28 mouse cellular contexts compared by ENCODE assay signal in the genomic region with DNA sequence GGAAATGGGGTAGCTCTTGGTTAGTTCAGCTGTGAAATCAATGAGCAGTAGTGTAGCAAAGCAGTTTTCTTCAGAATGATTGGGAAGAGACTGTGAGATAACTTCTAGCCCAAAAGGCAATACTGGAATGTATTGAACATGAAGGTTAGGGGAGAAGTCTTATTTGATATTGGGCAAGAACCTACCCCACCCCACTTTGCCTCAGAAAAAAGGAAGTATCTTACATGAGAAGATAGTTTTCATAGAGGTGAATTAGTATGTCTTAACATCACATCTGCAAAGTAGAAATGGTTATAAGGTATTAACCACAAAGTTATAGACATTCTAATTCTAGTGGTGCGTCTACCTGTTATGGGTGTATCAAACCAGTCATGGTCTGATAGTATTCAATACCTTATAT.
"Had no signal": no experiment of that assay in that cellular context is flagged by ENCODE, and none has a peak within 500 bp of the region (broad histone marks: within the 10 kb centered on the region; RNA-seq: fewer than 3 reads in every experiment).

No protein-coding gene starts in this region.

- H3K27ac ChIP-seq: embryonic facial prominence, embryonic 10.5 days; embryonic facial prominence, embryonic 12.5 days; embryonic facial prominence, embryonic 13.5 days; embryonic facial prominence, embryonic 15.5 days; forebrain, embryonic 10.5 days; forebrain, embryonic 12.5 days; forebrain, embryonic 13.5 days; forebrain, embryonic 15.5 days; gastrocnemius, adult 2 months; heart, adult 2 months had no signal

- ATAC-seq: forebrain, embryonic 13.5 days; forebrain, embryonic 14.5 days; forebrain, embryonic 15.5 days; forebrain, embryonic 16.5 days; forebrain, postnatal 0 days had no signal

- DNase-seq: cerebellum, adult 8-10 months; cerebellum, adult 9-10 months; cerebellum, adult 9-11 months; cerebellum, postnatal 10 days; cerebellum, postnatal 14 days; cerebellum, postnatal 25 days; cerebellum, postnatal 36 days; embryo, embryonic 11 days; forebrain, postnatal 0 days; gastrocnemius, adult 2 months; gastrocnemius, postnatal 10 days; gastrocnemius, postnatal 14 days; gastrocnemius, postnatal 25 days; gastrocnemius, postnatal 36 days; heart, adult 11 months; heart, adult 18-20 months; heart, adult 2 months had no signal

- H3K36me3 ChIP-seq: embryonic facial prominence, embryonic 10.5 days; embryonic facial prominence, embryonic 12.5 days; embryonic facial prominence, embryonic 13.5 days; embryonic facial prominence, embryonic 15.5 days; forebrain, embryonic 10.5 days; forebrain, embryonic 12.5 days; forebrain, embryonic 15.5 days had no signal

- H3K9me3 ChIP-seq: embryonic facial prominence, embryonic 10.5 days; embryonic facial prominence, embryonic 12.5 days; embryonic facial prominence, embryonic 13.5 days; embryonic facial prominence, embryonic 15.5 days; forebrain, embryonic 10.5 days; forebrain, embryonic 12.5 days; forebrain, embryonic 13.5 days; forebrain, embryonic 15.5 days had no signal

- H3K27me3 ChIP-seq: embryonic facial prominence, embryonic 12.5 days; embryonic facial prominence, embryonic 13.5 days; embryonic facial prominence, embryonic 15.5 days; forebrain, embryonic 12.5 days; forebrain, embryonic 13.5 days; forebrain, embryonic 15.5 days had no signal

- H3K4me1 ChIP-seq: embryonic facial prominence, embryonic 10.5 days; embryonic facial prominence, embryonic 12.5 days; embryonic facial prominence, embryonic 13.5 days; embryonic facial prominence, embryonic 15.5 days; forebrain, embryonic 10.5 days; forebrain, embryonic 13.5 days; forebrain, embryonic 15.5 days had no signal

- H3K4me3 ChIP-seq: embryonic facial prominence, embryonic 10.5 days; embryonic facial prominence, embryonic 12.5 days; embryonic facial prominence, embryonic 13.5 days; embryonic facial prominence, embryonic 15.5 days; erythroblast, embryonic 14.5 days; forebrain, embryonic 10.5 days; forebrain, embryonic 12.5 days; forebrain, embryonic 13.5 days; forebrain, embryonic 15.5 days; gastrocnemius, adult 2 months; heart, adult 2 months had no signal

- H3K9ac ChIP-seq: embryonic facial prominence, embryonic 12.5 days; embryonic facial prominence, embryonic 13.5 days; embryonic facial prominence, embryonic 15.5 days; forebrain, embryonic 12.5 days; forebrain, embryonic 13.5 days; forebrain, embryonic 15.5 days; forebrain, postnatal 0 days had no signal
